In the genomic region with DNA sequence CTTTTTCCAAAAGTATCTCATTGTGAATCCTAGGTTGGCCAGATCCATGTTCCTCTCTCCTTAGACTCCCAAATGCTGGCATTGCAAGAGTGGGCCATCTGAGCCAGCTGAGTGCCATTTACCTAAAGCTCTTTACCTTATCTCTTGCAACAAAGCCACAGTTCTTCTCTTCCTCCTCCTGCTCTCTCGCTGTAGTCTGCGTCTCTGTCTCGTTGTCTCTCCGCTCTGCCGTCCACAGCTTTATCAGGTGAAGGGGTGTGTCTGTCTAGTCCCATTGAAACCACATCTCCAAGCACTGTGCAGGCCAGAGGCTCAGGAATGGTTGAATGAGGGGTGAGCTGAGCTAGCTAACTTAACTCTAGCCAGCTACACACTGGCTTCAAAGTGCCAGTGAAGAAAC, we compare ENCODE assay signal across 30 mouse cellular contexts. TPM values are rescaled to one million over a fixed set of nuclear protein-coding genes. Genes with fewer than 3 reads are reported as not detected.
DNase-seq lines count a peak whose midpoint lies in the region; ATAC-seq and TF ChIP-seq lines count a peak whose summit lies in the region.
"Had no signal": no experiment of that assay in that cellular context is flagged by ENCODE, and none has a peak within 500 bp of the region (broad histone marks: within the 10 kb centered on the region; RNA-seq: fewer than 3 reads in every experiment).

No protein-coding gene starts in this region.

- no peak for TF ChIP-seq RAD21 in MEL (IDR thresholded peaks at IDR 0.05; ENCODE audit: low read depth, low read length)

- no peak overlapping the region; the same call in 1 of the 2 replicates for H3K4me3 ChIP-seq in G1E (ENCODE audit: low read depth, low read length)
- no peak overlapping the region for H3K4me3 ChIP-seq in MEL (ENCODE audit: control insufficient read depth in 1 of 2, insufficient read depth in 1 of 2, low read depth in 2 of 2, low read length in 2 of 2)
- H3K4me3 ChIP-seq in liver, embryonic 11.5 days (ENCODE audit: low read depth, low read length) = no peak overlapping the region
- no peak overlapping the region for H3K4me3 ChIP-seq in liver, embryonic 14.5 days (ENCODE audit: insufficient read depth in 1 of 2, low read depth in 2 of 2, low read length in 2 of 2)
- H3K4me3 ChIP-seq: embryonic facial prominence, embryonic 10.5 days; embryonic facial prominence, embryonic 13.5 days; erythroblast, embryonic 14.5 days; forebrain, embryonic 12.5 days; forebrain, embryonic 15.5 days; heart, embryonic 12.5 days; heart, embryonic 15.5 days; hindbrain, embryonic 10.5 days; hindbrain, embryonic 13.5 days had no signal

- H3K27ac ChIP-seq in MEL (ENCODE audit: control insufficient read depth, low read depth, low read length) = peak overlapping the region; percentile 94
- H3K27ac ChIP-seq in liver, embryonic 11.5 days (ENCODE audit: low read depth, low read length) = no peak overlapping the region
- H3K27ac ChIP-seq in liver, embryonic 14.5 days = no peak overlapping the region
- H3K27ac ChIP-seq: embryonic facial prominence, embryonic 10.5 days; embryonic facial prominence, embryonic 13.5 days; forebrain, embryonic 12.5 days; forebrain, embryonic 15.5 days; heart, embryonic 15.5 days; hindbrain, embryonic 10.5 days; hindbrain, embryonic 13.5 days had no signal

- H3K36me3 ChIP-seq in G1E (replicated peaks) (peaks cover 72% of the 10 kb centered on the region), MEL (ENCODE audit: control insufficient read depth in 1 of 2, insufficient read depth in 2 of 2, low read length in 2 of 2) (peaks cover under 1 to 67% of the 10 kb centered on the region in 2 experiments)
- no peaks in the 10 kb centered on the region for H3K36me3 ChIP-seq in liver, embryonic 11.5 days (ENCODE audit: control insufficient read depth, insufficient read depth, low read length)
- H3K36me3 ChIP-seq in liver, embryonic 14.5 days (replicated peaks; ENCODE audit: control insufficient read depth, insufficient read depth, low read depth) = no peaks in the 10 kb centered on the region

- H3K9me3 ChIP-seq in G1E (replicated peaks) (no peaks in the 10 kb centered on the region), MEL (replicated peaks; ENCODE audit: insufficient read depth, low read length) (no peaks in the 10 kb centered on the region)
- H3K9me3 ChIP-seq in liver, embryonic 11.5 days (ENCODE audit: control insufficient read depth, low read length) = no peaks in the 10 kb centered on the region
- no peaks in the 10 kb centered on the region for H3K9me3 ChIP-seq in liver, embryonic 14.5 days (ENCODE audit: control insufficient read depth, low read length)
- H3K9me3 ChIP-seq: embryonic facial prominence, embryonic 10.5 days; embryonic facial prominence, embryonic 13.5 days; forebrain, embryonic 12.5 days; forebrain, embryonic 15.5 days; heart, embryonic 12.5 days; heart, embryonic 15.5 days; hindbrain, embryonic 10.5 days; hindbrain, embryonic 13.5 days had no signal

- peak; percentile 69 to 84; a peak in 3 of 4 replicates for TF ChIP-seq EP300 in MEL (IDR thresholded peaks at IDR 0.05; ENCODE audit: low read depth in 1 of 2, low read length in 2 of 2)
- TF ChIP-seq EP300 in liver, embryonic 14.5 days (IDR thresholded peaks at IDR 0.05; ENCODE audit: low read depth) = no peak

- ATAC-seq in G1E (ENCODE audit: extremely low read depth, insufficient number of reproducible peaks, low FRiP score, poor library complexity, severe bottlenecking) = peak; percentile 17
- ATAC-seq in liver, embryonic 11.5 days (replicated peaks; ENCODE audit: low FRiP score) = peak; percentile 78
- ATAC-seq in liver, embryonic 14.5 days (ENCODE audit: insufficient read depth) = peak; percentile 56; the same call in 1 of the 2 replicates
- ATAC-seq: activated CD4-positive, CD25-positive, alpha-beta regulatory T cell, adult 4 months; CD4-positive, CD25-positive, alpha-beta regulatory T cell, adult 4 months; forebrain, embryonic 15.5 days; hindbrain, embryonic 16.5 days had no signal

- H3K4me1 ChIP-seq in G1E (ENCODE audit: insufficient read depth, low read depth, low read length) (peaks cover 83% of the 10 kb centered on the region), MEL (ENCODE audit: control insufficient read depth in 1 of 2, insufficient read depth in 2 of 2, low read length in 2 of 2) (peaks cover 51 to 62% of the 10 kb centered on the region in 2 experiments)
- H3K4me1 ChIP-seq in liver, embryonic 11.5 days (replicated peaks; ENCODE audit: control insufficient read depth, insufficient read depth, low read length) = peaks cover 30% of the 10 kb centered on the region
- peaks cover 14 to 32% of the 10 kb centered on the region in 2 experiments for H3K4me1 ChIP-seq in liver, embryonic 14.5 days (replicated peaks; ENCODE audit: control insufficient read depth in 2 of 2, insufficient read depth in 2 of 2, low read length in 1 of 2)
- H3K4me1 ChIP-seq: forebrain, embryonic 12.5 days; forebrain, embryonic 15.5 days had no signal

- H3K79me2 ChIP-seq in MEL (ENCODE audit: control insufficient read depth, insufficient read depth, low read length, poor library complexity) = peaks cover 12% of the 10 kb centered on the region; the same call in 1 of the 2 replicates

- no peak for DNase-seq in G1E (ENCODE audit: low spot score)
- DNase-seq in MEL (ENCODE audit: low read depth, low spot score) = peak; percentile 92
- DNase-seq in liver, embryonic 11.5 days (ENCODE audit: low spot score) = no peak
- DNase-seq in liver, embryonic 14.5 days (ENCODE audit: low read depth in 3 of 3, low spot score in 3 of 3) = no peak
- no peak for DNase-seq in layer of hippocampus, adult 9-10 months (ENCODE audit: low spot score)
- no peak for DNase-seq in urinary bladder, postnatal 14 days (ENCODE audit: low spot score)
- no peak for DNase-seq in left cerebral cortex, postnatal 10 days (ENCODE audit: extremely low spot score in 1 of 2, low spot score in 2 of 2)
- DNase-seq in adrenal gland, postnatal 14 days = no peak
- DNase-seq: adrenal gland, adult 8-10 months; adrenal gland, postnatal 36 days; cerebellum, adult 18-20 months; cerebellum, adult 9-11 months; cerebellum, postnatal 25 days; embryo, embryonic 11 days; gastrocnemius, postnatal 25 days; heart, adult 18-20 months; heart, postnatal 10 days; heart, postnatal 36 days had no signal

- intact Hi-C loops in left cerebral cortex, postnatal 10 days (cut with DNase I) = no loop called here

- TF ChIP-seq POLR2A in MEL (IDR thresholded peaks at IDR 0.05; ENCODE audit: control insufficient read depth in 1 of 2, insufficient read depth in 1 of 2, low read depth in 1 of 2, low read length in 2 of 2, poor library complexity in 1 of 2) = peak in 1 of 2 experiments; percentile 64; a peak in 2 of 4 replicates

- H3K27me3 ChIP-seq in G1E (ENCODE audit: insufficient read depth, low read length) = no peaks in the 10 kb centered on the region
- no peaks in the 10 kb centered on the region for H3K27me3 ChIP-seq in MEL (ENCODE audit: control insufficient read depth in 1 of 2, insufficient read depth in 2 of 2, low read length in 2 of 2)
- H3K27me3 ChIP-seq in liver, embryonic 11.5 days (replicated peaks; ENCODE audit: control insufficient read depth, insufficient read depth, low read length) = no peaks in the 10 kb centered on the region; the same call in 1 of the 2 replicates
- H3K27me3 ChIP-seq in liver, embryonic 14.5 days (ENCODE audit: control insufficient read depth, insufficient read depth, low read length) = no peaks in the 10 kb centered on the region
- H3K27me3 ChIP-seq: embryonic facial prominence, embryonic 13.5 days; forebrain, embryonic 12.5 days; forebrain, embryonic 15.5 days; heart, embryonic 12.5 days; heart, embryonic 15.5 days had no signal

- 27% methylated on average over 5 of the region's 5 CpGs for WGBS in liver, embryonic 11.5 days
- 9% methylated on average over 5 of the region's 5 CpGs for WGBS in liver, embryonic 14.5 days (ENCODE audit: insufficient replicate concordance)

- peak overlapping the region; percentile 34 for H3K9ac ChIP-seq in MEL (ENCODE audit: control insufficient read depth, low read depth, low read length, poor library complexity, severe bottlenecking)
- no peak overlapping the region for H3K9ac ChIP-seq in liver, embryonic 11.5 days (ENCODE audit: low read depth, low read length)
- H3K9ac ChIP-seq in liver, embryonic 14.5 days (replicated peaks) = no peak overlapping the region
- H3K9ac ChIP-seq: embryonic facial prominence, embryonic 13.5 days; forebrain, embryonic 12.5 days; forebrain, embryonic 15.5 days; heart, embryonic 12.5 days; heart, embryonic 15.5 days; hindbrain, embryonic 13.5 days had no signal

- H3K4me2 ChIP-seq in liver, embryonic 11.5 days = peak overlapping the region; percentile 41
- no peak overlapping the region for H3K4me2 ChIP-seq in liver, embryonic 14.5 days (ENCODE audit: low read depth)
- H3K4me2 ChIP-seq: embryonic facial prominence, embryonic 13.5 days; forebrain, embryonic 12.5 days; forebrain, embryonic 15.5 days; heart, embryonic 12.5 days; heart, embryonic 15.5 days; hindbrain, embryonic 13.5 days had no signal

- TF ChIP-seq CTCF in G1E (IDR thresholded peaks at IDR 0.05; ENCODE audit: low read depth, low read length) (no peak), MEL (IDR thresholded peaks at IDR 0.05 in 2 of 3, conservative IDR thresholded peaks at IDR 0.05 in 1 of 3; ENCODE audit: control insufficient read depth in 1 of 3, insufficient read depth in 1 of 3, low read depth in 2 of 3, low read length in 3 of 3, poor library complexity in 1 of 3, severe bottlenecking in 1 of 3) (no peak)
- TF ChIP-seq CTCF in liver, embryonic 14.5 days (IDR thresholded peaks at IDR 0.05; ENCODE audit: low read depth) = no peak

RNA-seq across cellular contexts. Expression of a gene that starts 8.3 kb away (rescaled TPM):
- 18.0 and 21.1 TPM in 2 replicates for total RNA-seq in G1E (2014; fragmentation: Nextera tagmentation)
- 26.5 and 38.3 TPM in 2 replicates for total RNA-seq in G1E (2017)
- polyA plus RNA-seq in G1E (2012) = 23.2 and 23.7 TPM in 2 replicates
- total RNA-seq in MEL (2012; rRNA removed) = 80.2 and 92.4 TPM in 2 replicates
- polyA plus RNA-seq in MEL (2012; ENCODE audit: insufficient read depth in 1 of 2, insufficient read length in 2 of 2, low read depth in 1 of 2, low replicate concordance in 2 of 2, missing spikeins in 1 of 2) = 10 to 100 TPM in 1 of 2 experiments, not detected in 1; 46.1 TPM
- polyA plus RNA-seq in liver, embryonic 11.5 days (2014; fragmentation: Nextera tagmentation; extraction: Ambion mirVana) = 17.0 and 20.1 TPM in 2 replicates
- polyA plus RNA-seq in liver, embryonic 14.5 days (2012; rRNA removed) = 6.0 and 7.7 TPM in 2 replicates
- 8.2 and 8.5 TPM in 2 replicates for polyA plus RNA-seq in liver, embryonic 14.5 days (2014; fragmentation: Nextera tagmentation; extraction: Ambion mirVana)
- 10 to 100 TPM; 14.5 to 16.6 TPM for total RNA-seq in left cerebral cortex, postnatal 10 days (2021)
- 26.4 and 30.6 TPM in 2 replicates for total RNA-seq in adrenal gland, postnatal 14 days (2021)

RNA-seq across cellular contexts. Expression of a gene that starts 8.6 kb away (rescaled TPM):
- total RNA-seq in G1E (2014; fragmentation: Nextera tagmentation) (14.7 and 17.3 TPM in 2 replicates), G1E (2017) (2.6 and 4.2 TPM in 2 replicates), MEL (2012; rRNA removed) (23.4 and 24.8 TPM in 2 replicates)
- polyA plus RNA-seq in G1E (2012) (16.3 and 23.2 TPM in 2 replicates), MEL (2012; ENCODE audit: insufficient read depth in 1 of 2, insufficient read length in 2 of 2, low read depth in 1 of 2, low replicate concordance in 2 of 2, missing spikeins in 1 of 2) (10 to 100 TPM in 1 of 2 experiments, not detected in 1; 21.9 TPM)
- polyA plus RNA-seq in liver, embryonic 11.5 days (2014; fragmentation: Nextera tagmentation; extraction: Ambion mirVana) = 10.8 and 13.1 TPM in 2 replicates
- polyA plus RNA-seq in liver, embryonic 14.5 days (2012; rRNA removed) = 1.7 and 2.1 TPM in 2 replicates
- polyA plus RNA-seq in liver, embryonic 14.5 days (2014; fragmentation: Nextera tagmentation; extraction: Ambion mirVana) = 4.0 and 4.1 TPM in 2 replicates
- total RNA-seq in left cerebral cortex, postnatal 10 days (2021) = 10 to 100 TPM; 19.9 to 20.3 TPM
- 9.0 and 15.7 TPM in 2 replicates for total RNA-seq in adrenal gland, postnatal 14 days (2021)

RNA-seq across cellular contexts. Expression of a gene that starts 32.8 kb away (rescaled TPM):
- 57.3 and 65.0 TPM in 2 replicates for total RNA-seq in G1E (2014; fragmentation: Nextera tagmentation)
- 91.5 and 94.5 TPM in 2 replicates for total RNA-seq in G1E (2017)
- polyA plus RNA-seq in G1E (2012) = 285 and 357 TPM in 2 replicates
- total RNA-seq in MEL (2012; rRNA removed) = 124 and 127 TPM in 2 replicates
- 100 to 1,000 TPM in 1 of 2 experiments, not detected in 1; 112 TPM for polyA plus RNA-seq in MEL (2012; ENCODE audit: insufficient read depth in 1 of 2, insufficient read length in 2 of 2, low read depth in 1 of 2, low replicate concordance in 2 of 2, missing spikeins in 1 of 2)
- 117 and 121 TPM in 2 replicates for polyA plus RNA-seq in liver, embryonic 11.5 days (2014; fragmentation: Nextera tagmentation; extraction: Ambion mirVana)
- polyA plus RNA-seq in liver, embryonic 14.5 days (2012; rRNA removed) = 37.9 and 41.4 TPM in 2 replicates
- polyA plus RNA-seq in liver, embryonic 14.5 days (2014; fragmentation: Nextera tagmentation; extraction: Ambion mirVana) = 49.6 and 58.3 TPM in 2 replicates
- total RNA-seq in left cerebral cortex, postnatal 10 days (2021) = 10 to 100 TPM; 53.7 to 56.0 TPM
- 23.0 and 24.3 TPM in 2 replicates for total RNA-seq in adrenal gland, postnatal 14 days (2021)

Comparison
In these comparisons a context has a peak if more than half of its experiments do, and no peak if none do; other contexts are left out.
1. ATAC-seq: peak in every context shown above with its lines; median percentile 78 in liver, embryonic 11.5 days; 56 in liver, embryonic 14.5 days; 17 in G1E.